Mouse (Mus musculus) midbrain, embryonic 15.5 days (tissue): ENCODE data around the gene Tmprss7. TPM values are rescaled to one million over a fixed set of nuclear protein-coding genes. Genes with fewer than 3 reads are reported as not detected.
A peak's percentile ranks its signal among the peaks of the same experiment; 100 is the strongest.

ENCODE experiments used
- ATAC-seq: fragments of 200-750 bp; cut with Nextera tagmentation; replicated peaks from 2 replicates; pipeline ENCODE4 v1.8.0; 2017; ENCODE audit warnings: moderate TSS enrichment
- H3K27ac ChIP-seq: fragments of 300-500 bp; sonication (generic); 2 replicates; pipeline ENCODE4 v1.5.1; 2015; ENCODE audit warnings: mild to moderate bottlenecking, inconsistent platforms
- H3K27me3 ChIP-seq: fragments of 300-500 bp; sonication (generic); replicated peaks from 2 replicates; pipeline ENCODE4 v1.6.1; 2015; ENCODE audit warnings: inconsistent platforms
- H3K36me3 ChIP-seq: fragments of 300-500 bp; sonication (generic); replicated peaks from 2 replicates; pipeline ENCODE4 v1.6.1; 2015; ENCODE audit warnings: inconsistent platforms
- H3K4me1 ChIP-seq: fragments of 300-500 bp; sonication (generic); 2 replicates; pipeline ENCODE4 v1.6.1; 2015; ENCODE audit warnings: inconsistent platforms
- H3K4me2 ChIP-seq: fragments of 300-500 bp; sonication (generic); 2 replicates; pipeline ENCODE4 v1.6.1; 2015; ENCODE audit warnings: inconsistent platforms, mild to moderate bottlenecking, moderate library complexity
- H3K4me3 ChIP-seq: fragments of 300-500 bp; sonication (generic); 2 replicates; pipeline ENCODE4 v1.5.1; 2015; ENCODE audit warnings: mild to moderate bottlenecking, inconsistent platforms
- H3K9ac ChIP-seq: fragments of 300-500 bp; sonication (generic); 2 replicates; pipeline ENCODE4 v1.6.1; 2015; ENCODE audit warnings: mild to moderate bottlenecking, inconsistent platforms
- H3K9me3 ChIP-seq: fragments of 300-500 bp; sonication (generic); 2 replicates; pipeline ENCODE4 v1.6.1; 2016; ENCODE audit warnings: inconsistent platforms
- WGBS: fragments of 180-500 bp; shearing (Covaris S2); methylation state at CpG from one replicate; pipeline ENCODE4 v1.1.7; 2015; ENCODE audit warnings: mixed read lengths; 5-methylcytosine and 5-hydroxymethylcytosine counted together
- polyA plus RNA-seq: library from polyadenylated mRNA; unstranded; fragments of >200 nt; fragmentation: Nextera tagmentation; extraction: Ambion mirVana; gene quantifications from 2 replicates; pipeline ENCODE4 v1.2.1, GENCODE M21; 2015

Tmprss7 gene
- polyA plus RNA-seq, 1 experiment from 2014 or later = 0.72 TPM

GRCm38 (mm10) chr16:45643944-45644343 is 49.5 kb downstream of the Tmprss7 start:
- H3K4me2 ChIP-seq = no peak overlapping the region
- 92% methylated on average over 3 of the region's 3 CpGs for WGBS
- no peak for ATAC-seq

GRCm38 (mm10) chr16:45641301-45641700 is 52.2 kb downstream of the Tmprss7 start:
- no peaks in the 10 kb centered on the region for H3K27me3 ChIP-seq
- H3K4me1 ChIP-seq = no peaks in the 10 kb centered on the region
- H3K4me3 ChIP-seq = no peak overlapping the region
- no peak for ATAC-seq
- 88% methylated on average over 3 of the region's 3 CpGs for WGBS
- no peaks in the 10 kb centered on the region for H3K9me3 ChIP-seq
- H3K4me2 ChIP-seq = no peak overlapping the region
- no peak overlapping the region for H3K27ac ChIP-seq
- H3K36me3 ChIP-seq = no peaks in the 10 kb centered on the region
- no peak overlapping the region for H3K9ac ChIP-seq

More at GRCm38 (mm10) chr16:45643944-45644343, 49.5 kb downstream of the Tmprss7 start:
- no peak overlapping the region for H3K4me3 ChIP-seq
- no peak overlapping the region for H3K27ac ChIP-seq
- no peaks in the 10 kb centered on the region for H3K36me3 ChIP-seq
- no peaks in the 10 kb centered on the region for H3K9me3 ChIP-seq
- no peaks in the 10 kb centered on the region for H3K27me3 ChIP-seq
- H3K4me1 ChIP-seq = no peaks in the 10 kb centered on the region
- H3K9ac ChIP-seq = no peak overlapping the region

- no peaks in the 10 kb centered on the region for H3K9me3 ChIP-seq
- H3K36me3 ChIP-seq = no peaks in the 10 kb centered on the region
- H3K4me3 ChIP-seq = no peak overlapping the region
- no peak overlapping the region for H3K4me2 ChIP-seq
- no peaks in the 10 kb centered on the region for H3K27me3 ChIP-seq
- no peak overlapping the region for H3K9ac ChIP-seq
- H3K4me1 ChIP-seq = no peaks in the 10 kb centered on the region
- H3K27ac ChIP-seq = no peak overlapping the region
- 87% methylated on average over 10 of the region's 10 CpGs for WGBS
- ATAC-seq = no peak
Observed at GRCm38 (mm10) chr16:45640070-45640762, 53.2 kb downstream of the Tmprss7 start.

GRCm38 (mm10) chr16:45635826-45636225 is 57.6 kb downstream of the Tmprss7 start:
- H3K27ac ChIP-seq = no peak overlapping the region
- no peaks in the 10 kb centered on the region for H3K9me3 ChIP-seq
- H3K27me3 ChIP-seq = no peaks in the 10 kb centered on the region
- H3K4me1 ChIP-seq = no peaks in the 10 kb centered on the region
- H3K9ac ChIP-seq = no peak overlapping the region
- no peak overlapping the region for H3K4me3 ChIP-seq
- H3K36me3 ChIP-seq = no peaks in the 10 kb centered on the region
- 87% methylated on average over 2 of the region's 2 CpGs for WGBS
- no peak overlapping the region for H3K4me2 ChIP-seq
- no peak for ATAC-seq

- Histone ChIP-seq H3K36me3 (no peaks in the 10 kb centered on the region), H3K4me3 (no peak overlapping the region), H3K9me3 (no peaks in the 10 kb centered on the region), H3K27me3 (no peaks in the 10 kb centered on the region), H3K4me1 (no peaks in the 10 kb centered on the region), H3K9ac (no peak overlapping the region), H3K27ac (no peak overlapping the region), H3K4me2 (no peak overlapping the region)
- WGBS = 91% methylated on average over 4 of the region's 4 CpGs
- no peak for ATAC-seq
Observed at GRCm38 (mm10) chr16:45632420-45632819, 61.0 kb downstream of the Tmprss7 start.

- WGBS = 58% methylated on average over 5 of the region's 5 CpGs
- Histone ChIP-seq H3K27ac (no peak overlapping the region), H3K27me3 (no peaks in the 10 kb centered on the region), H3K9me3 (no peaks in the 10 kb centered on the region), H3K9ac (no peak overlapping the region), H3K4me1 (no peaks in the 10 kb centered on the region), H3K4me2 (no peak overlapping the region), H3K36me3 (no peaks in the 10 kb centered on the region), H3K4me3 (no peak overlapping the region)
- peak; percentile 94 for ATAC-seq
Observed at GRCm38 (mm10) chr16:45630347-45630960, 63.0 kb downstream of the Tmprss7 start.

- Histone ChIP-seq H3K27ac (no peak overlapping the region), H3K4me2 (no peak overlapping the region), H3K4me3 (no peak overlapping the region), H3K27me3 (no peaks in the 10 kb centered on the region), H3K9ac (no peak overlapping the region), H3K4me1 (no peaks in the 10 kb centered on the region), H3K9me3 (no peaks in the 10 kb centered on the region), H3K36me3 (no peaks in the 10 kb centered on the region)
- peak; percentile 46 for ATAC-seq
- WGBS = 74% methylated on average over 8 of the region's 8 CpGs
Observed at GRCm38 (mm10) chr16:45629497-45630105, 63.9 kb downstream of the Tmprss7 start.

- WGBS = 86% methylated on average over 2 of the region's 2 CpGs
- no peaks in the 10 kb centered on the region for H3K9me3 ChIP-seq
- no peak overlapping the region for H3K9ac ChIP-seq
- no peak overlapping the region for H3K27ac ChIP-seq
- no peaks in the 10 kb centered on the region for H3K27me3 ChIP-seq
- no peak overlapping the region for H3K4me3 ChIP-seq
- H3K36me3 ChIP-seq = no peaks in the 10 kb centered on the region
- no peaks in the 10 kb centered on the region for H3K4me1 ChIP-seq
- no peak for ATAC-seq
- H3K4me2 ChIP-seq = no peak overlapping the region
Observed at GRCm38 (mm10) chr16:45625342-45625741, 68.1 kb downstream of the Tmprss7 start.

- ATAC-seq = no peak
- H3K36me3 ChIP-seq = no peaks in the 10 kb centered on the region
- H3K27me3 ChIP-seq = no peaks in the 10 kb centered on the region
- H3K4me3 ChIP-seq = no peak overlapping the region
- 92% methylated on average over 2 of the region's 2 CpGs for WGBS
- no peaks in the 10 kb centered on the region for H3K9me3 ChIP-seq
- H3K4me1 ChIP-seq = no peaks in the 10 kb centered on the region
- no peak overlapping the region for H3K9ac ChIP-seq
- H3K27ac ChIP-seq = no peak overlapping the region
- no peak overlapping the region for H3K4me2 ChIP-seq
Observed at GRCm38 (mm10) chr16:45624791-45625190, 68.7 kb downstream of the Tmprss7 start.

- no peak for ATAC-seq
- 86% methylated on average over 4 of the region's 4 CpGs for WGBS
Observed at GRCm38 (mm10) chr16:45623230-45623629, 70.2 kb downstream of the Tmprss7 start.

GRCm38 (mm10) chr16:45619751-45620375 is 73.6 kb downstream of the Tmprss7 start:
- H3K4me3 ChIP-seq = no peak overlapping the region
- no peaks in the 10 kb centered on the region for H3K4me1 ChIP-seq
- no peak overlapping the region for H3K4me2 ChIP-seq
- ATAC-seq = no peak
- no peak overlapping the region for H3K27ac ChIP-seq
- WGBS = 82% methylated on average over 8 of the region's 8 CpGs
- H3K9ac ChIP-seq = no peak overlapping the region
- no peaks in the 10 kb centered on the region for H3K36me3 ChIP-seq
- no peaks in the 10 kb centered on the region for H3K9me3 ChIP-seq
- H3K27me3 ChIP-seq = no peaks in the 10 kb centered on the region

More at GRCm38 (mm10) chr16:45623230-45623629, 70.2 kb downstream of the Tmprss7 start:
- Histone ChIP-seq H3K27me3 (no peaks in the 10 kb centered on the region), H3K36me3 (no peaks in the 10 kb centered on the region), H3K9me3 (no peaks in the 10 kb centered on the region), H3K4me1 (no peaks in the 10 kb centered on the region), H3K4me2 (no peak overlapping the region), H3K27ac (no peak overlapping the region), H3K9ac (no peak overlapping the region), H3K4me3 (no peak overlapping the region)

GRCm38 (mm10) chr16:45615944-45616343 is 77.5 kb downstream of the Tmprss7 start:
- no peaks in the 10 kb centered on the region for H3K27me3 ChIP-seq
- no peak overlapping the region for H3K9ac ChIP-seq
- no peak overlapping the region for H3K4me2 ChIP-seq
- H3K4me1 ChIP-seq = no peaks in the 10 kb centered on the region
- no peak for ATAC-seq
- no peak overlapping the region for H3K27ac ChIP-seq
- no peaks in the 10 kb centered on the region for H3K9me3 ChIP-seq
- 85% methylated on average over 1 of the region's 1 CpGs for WGBS
- no peak overlapping the region for H3K4me3 ChIP-seq
- no peaks in the 10 kb centered on the region for H3K36me3 ChIP-seq
